Mouse (Mus musculus) heart, postnatal 14 days (tissue): ENCODE results near the gene Atp2c2. TPM values are rescaled to one million over a fixed set of nuclear protein-coding genes. Genes with fewer than 3 reads are reported as not detected.

ENCODE experiments used
- DNase-seq, 2 experiments: peaks; one replicate each; pipeline ENCODE4 v3.0.0; 2021 to 2022
- intact Hi-C: fragments of 180-260 bp; cut with DNase I; formaldehyde crosslinking; loops from one replicate; pipeline ENCODE4 v1.15.1; 2025
- long read RNA-seq, 2 experiments: library from polyadenylated mRNA; stranded (forward); transcript quantifications; one replicate each; pipeline ENCODE4 v2.0.0; 2021
- total RNA-seq, 2 experiments: library from RNA; stranded (reverse); gene quantifications; 2 replicates each; pipeline ENCODE4 v1.2.3; 2021

Gene Atp2c2
- under 1 TPM; 0.17 TPM for total RNA-seq
- long read RNA-seq, experiment 1, result 0 reads
- long read RNA-seq, experiment 2, result 0 reads

DNA sequence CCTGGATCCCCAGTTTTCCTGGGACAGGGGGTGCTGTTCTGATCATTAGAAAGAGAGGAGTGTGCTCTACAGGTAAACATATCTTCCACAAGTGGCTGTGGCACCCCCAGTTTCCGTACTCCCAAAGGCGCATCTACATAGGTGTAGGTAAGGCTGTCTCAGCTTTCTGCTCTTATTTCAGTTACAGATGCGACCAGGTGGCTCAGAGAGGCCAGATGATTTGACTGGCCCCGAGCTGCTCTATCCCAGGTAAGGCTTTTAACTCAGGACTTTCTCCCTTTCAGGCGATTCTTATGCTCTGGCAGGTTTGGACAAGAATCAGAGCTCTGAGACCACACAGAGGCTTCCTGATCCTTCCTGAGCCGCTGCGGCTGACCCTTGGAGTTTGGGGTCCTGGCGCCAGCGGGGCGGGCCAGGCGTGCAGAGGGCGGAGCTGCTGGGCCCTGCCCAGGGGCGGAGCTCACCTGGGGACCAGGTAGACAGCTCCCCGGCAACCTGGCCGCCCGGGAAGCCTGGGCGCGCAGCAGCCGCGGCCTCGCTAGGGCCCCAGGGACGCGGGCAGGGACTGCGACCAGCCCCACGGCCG, at the start of gene Atp2c2:
TSS of gene Atp2c2 (plus strand) at position 461 of the 586 bp plus-strand sequence.
- no peak for DNase-seq
- intact Hi-C loops, result loop anchor here (1.0 to 10.0 kb wide), 4 partner anchors 43 to 225 kb away; no protein-coding TSS in a partner anchor

DNA sequence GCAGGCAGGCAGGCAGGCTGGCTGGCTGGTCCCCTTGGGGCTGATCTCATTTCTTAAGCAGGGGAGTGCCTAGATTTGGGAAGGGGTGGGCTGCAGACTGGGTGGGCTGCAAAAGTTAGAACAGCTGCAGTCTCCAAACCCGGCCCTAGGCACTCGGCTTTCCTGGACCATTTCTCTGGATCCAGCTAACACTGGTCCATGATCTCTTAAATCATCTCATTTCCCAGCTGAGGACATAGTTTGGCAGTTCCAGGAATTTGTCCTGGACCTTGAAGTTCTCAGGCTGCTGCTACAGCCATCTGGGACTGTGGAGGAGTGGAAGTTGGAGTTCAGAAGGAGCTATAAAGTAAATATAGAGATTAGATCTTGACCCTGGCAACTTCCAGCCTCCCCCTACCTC, 48.5 kb upstream of the Atp2c2 start:
- intact Hi-C loops, result no loop called here
- DNase-seq, result peak in 1 of 2 experiments; percentile 32

DNA sequence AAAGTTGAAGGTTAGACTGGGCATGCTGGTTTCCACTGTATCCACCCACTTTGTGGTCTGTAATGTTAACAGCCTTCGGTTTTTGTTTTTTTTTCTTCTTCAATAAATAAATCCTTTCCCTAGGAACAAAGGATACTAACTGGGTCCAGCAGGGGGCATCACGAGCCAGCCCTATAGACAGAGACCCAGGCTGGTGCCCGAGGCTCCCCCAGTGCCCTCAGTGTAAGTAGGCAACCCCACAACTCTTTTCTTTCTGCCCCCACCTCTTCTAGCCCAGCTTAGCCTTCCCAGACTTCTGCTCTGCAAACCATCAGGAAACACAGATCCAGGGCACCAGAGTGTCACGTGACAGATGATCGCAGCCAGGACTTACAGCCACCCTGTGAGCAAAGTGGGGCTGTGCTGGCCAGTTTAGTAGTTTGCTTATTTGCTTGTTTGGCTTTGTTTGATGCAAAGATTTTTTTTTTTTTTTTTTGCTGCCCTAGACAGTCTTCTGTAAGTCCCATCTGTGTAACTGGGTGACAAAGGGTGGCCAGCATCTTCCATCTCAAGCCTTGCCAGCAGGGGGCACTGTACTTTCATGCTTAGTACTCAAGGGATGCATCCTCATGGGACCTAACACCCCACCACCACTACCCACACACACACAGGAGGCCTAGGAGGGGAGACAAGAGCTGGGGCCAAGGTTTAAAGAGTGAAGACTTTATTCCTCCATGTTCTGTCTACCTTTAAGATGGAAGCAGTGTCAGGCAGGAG, 42.9 kb upstream of the Atp2c2 start:
- intact Hi-C loops, result loop anchor here (1.0 kb wide), 1 partner anchor 19 kb away; no protein-coding TSS in a partner anchor
- peak; percentile 51 to 67 for DNase-seq

DNA sequence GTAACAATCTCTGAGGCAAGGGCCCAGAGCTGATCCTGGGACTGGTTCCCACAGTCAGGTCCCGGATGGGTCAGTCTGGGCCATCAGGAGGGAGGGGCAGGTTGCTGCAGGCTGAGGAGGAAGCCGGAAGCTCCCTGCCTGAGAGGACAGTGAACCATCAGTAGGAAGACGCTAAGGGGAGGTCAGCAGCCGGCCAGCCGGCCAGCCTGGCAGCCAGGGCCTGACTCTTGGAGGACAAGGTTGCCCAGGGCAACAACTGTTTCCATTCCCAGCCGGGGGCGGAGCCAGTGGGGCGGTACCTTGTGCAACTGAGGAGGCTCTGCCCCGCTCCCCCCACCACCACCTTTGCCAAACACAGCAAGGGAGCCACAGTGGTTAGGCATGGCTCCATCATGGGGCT, 38.7 kb upstream of the Atp2c2 start:
- peak; percentile 74 to 80 for DNase-seq
- intact Hi-C loops, result no loop called here

DNA sequence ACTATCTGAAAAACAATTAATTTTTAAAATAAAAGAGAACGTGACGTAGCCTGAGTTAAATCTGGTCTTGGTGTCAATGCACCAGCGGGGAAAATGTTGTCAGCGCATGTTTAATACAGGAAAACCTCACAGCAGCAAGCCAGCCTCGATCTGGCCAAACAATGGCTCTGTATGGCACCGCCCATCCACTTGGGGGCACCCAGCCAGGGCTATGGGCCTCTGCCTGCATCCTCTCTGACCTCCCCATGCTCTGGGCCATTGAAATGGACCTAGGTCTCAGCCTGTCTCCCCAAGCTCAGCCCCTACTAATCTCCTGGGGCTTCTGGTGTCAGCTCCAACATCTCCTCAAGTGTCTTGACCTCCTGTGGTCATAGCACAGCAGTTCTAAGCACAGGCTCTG, 37.9 kb upstream of the Atp2c2 start:
- DNase-seq, result peak; percentile 32 to 43
- intact Hi-C loops, result no loop called here

DNA sequence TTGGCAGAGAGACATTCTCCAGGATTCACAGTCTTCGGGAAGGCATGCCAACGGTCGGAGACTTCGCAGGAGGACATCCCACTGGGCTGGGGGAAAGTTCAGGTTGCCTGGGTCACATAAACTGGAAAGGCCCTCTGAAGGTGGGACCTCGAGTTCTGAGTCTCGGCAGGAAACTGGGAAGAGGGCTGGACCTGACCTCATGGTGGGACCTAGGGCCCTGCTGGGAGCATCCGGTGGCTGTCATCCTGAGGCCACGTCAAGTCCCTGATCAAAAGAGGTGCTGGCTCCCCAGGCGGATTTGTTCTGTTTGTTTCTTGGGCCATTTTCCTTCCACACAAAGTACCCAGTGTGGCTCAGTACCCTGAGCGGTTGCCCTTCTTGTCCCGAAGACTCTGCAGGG, 36.4 kb upstream of the Atp2c2 start:
- intact Hi-C loops, result no loop called here
- no peak for DNase-seq

DNA sequence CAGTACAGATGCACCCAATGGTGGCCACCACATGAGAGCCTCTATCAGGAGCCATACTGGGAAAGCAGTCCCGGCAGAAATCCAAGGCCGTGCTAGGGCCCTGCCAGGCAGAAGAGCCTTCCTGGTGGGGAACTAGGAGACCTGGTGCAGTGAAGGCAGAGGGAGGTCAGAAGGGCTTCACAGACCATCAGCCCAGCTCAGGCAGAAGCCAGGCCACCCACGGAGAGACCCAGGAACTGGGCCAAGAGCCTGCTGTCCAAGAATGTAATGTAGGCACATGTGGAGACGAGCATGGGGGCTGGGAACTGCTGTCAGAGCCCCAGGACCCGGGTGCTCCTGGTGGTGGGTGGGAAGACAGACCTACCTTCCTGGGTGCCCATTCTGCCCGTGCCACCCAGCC, 34.5 kb upstream of the Atp2c2 start:
- intact Hi-C loops, result no loop called here

DNA sequence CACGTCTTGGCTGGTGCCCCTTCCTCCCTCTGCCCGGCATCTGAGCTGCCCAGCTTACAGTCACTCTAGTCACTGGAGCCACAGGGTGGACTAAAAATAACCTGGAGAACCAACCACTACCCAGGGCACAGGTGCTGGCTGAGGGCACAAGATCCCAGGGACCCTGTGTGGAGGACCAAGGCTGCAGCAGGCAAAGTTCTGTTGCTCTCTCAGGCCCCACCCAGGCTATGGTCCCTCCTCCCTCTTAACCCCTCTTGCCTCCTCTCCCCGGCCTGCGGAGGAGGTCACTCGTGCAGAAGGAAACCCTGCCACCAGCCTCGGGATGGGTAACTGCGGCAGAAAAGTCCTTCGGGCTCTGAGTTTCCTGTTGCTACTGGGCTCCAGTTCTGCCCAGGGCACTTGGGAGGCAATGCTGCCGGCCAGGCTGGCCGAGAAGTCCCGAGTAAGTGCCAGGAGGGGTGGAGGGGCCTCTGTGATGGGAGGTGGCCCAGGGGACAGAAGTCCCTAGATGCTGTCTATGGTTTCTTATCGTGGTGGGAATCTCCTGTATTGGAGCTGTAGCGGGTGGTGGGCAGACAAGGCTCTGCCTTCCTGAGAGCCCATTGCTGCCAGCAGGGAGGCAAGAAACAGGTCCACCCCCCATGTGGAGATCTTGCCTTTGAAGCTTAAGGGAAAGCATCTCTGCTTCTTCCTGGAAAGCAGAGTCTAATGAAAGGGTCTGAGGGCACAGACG, 33.4 kb upstream of the Atp2c2 start, which contains the start of gene Wfdc1:
TSS of gene Wfdc1 (plus strand) at position 147 of the 733 bp plus-strand sequence.
- peak; percentile 48 to 64 for DNase-seq
- intact Hi-C loops, result no loop called here

More for the DNA sequence above, 34.5 kb upstream of the Atp2c2 start:
- peak; percentile 51 to 73 for DNase-seq

DNA sequence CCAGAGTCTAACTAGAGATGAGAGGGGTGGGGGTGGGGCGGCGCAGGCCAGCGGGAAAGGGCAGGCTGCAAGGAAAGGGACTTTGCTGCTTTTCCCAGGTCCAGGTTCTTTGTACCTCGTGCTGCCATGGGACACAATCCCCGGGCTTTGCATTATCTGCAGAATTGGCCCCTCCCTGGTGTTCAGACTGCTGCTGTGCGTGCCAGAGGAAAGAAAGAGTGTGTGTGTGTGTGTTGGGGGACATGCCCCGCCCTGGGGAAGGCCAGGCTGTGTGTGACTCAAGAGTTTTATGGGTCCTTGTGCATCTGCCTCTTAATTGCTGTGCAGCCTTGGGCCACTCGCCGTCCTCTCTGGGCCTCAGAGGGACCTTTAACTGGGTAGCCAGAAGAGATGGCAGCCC, 31.4 kb upstream of the Atp2c2 start:
- no peak for DNase-seq
- intact Hi-C loops, result no loop called here

DNA sequence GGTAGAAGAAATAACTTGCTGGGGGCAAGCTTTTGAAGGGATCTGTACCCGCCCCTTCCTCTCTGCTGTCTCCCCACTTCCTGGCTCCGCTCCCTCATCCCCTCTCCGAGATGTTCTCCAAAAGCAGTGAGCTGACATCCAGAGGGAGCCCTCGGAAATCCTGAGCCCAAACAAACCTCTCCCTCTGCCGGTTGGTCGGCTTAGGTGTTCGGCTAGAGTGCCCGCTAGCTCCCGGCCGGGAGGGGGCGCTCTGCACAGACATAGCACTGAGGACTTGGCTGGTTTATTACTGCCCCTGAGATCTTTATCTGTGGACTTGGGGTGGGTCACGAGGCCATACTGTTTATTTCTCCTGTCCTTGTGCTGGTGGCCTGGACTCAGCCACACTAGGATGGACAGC, 30.5 kb upstream of the Atp2c2 start:
- intact Hi-C loops, result no loop called here
- DNase-seq, result peak in 1 of 2 experiments; percentile 50

DNA sequence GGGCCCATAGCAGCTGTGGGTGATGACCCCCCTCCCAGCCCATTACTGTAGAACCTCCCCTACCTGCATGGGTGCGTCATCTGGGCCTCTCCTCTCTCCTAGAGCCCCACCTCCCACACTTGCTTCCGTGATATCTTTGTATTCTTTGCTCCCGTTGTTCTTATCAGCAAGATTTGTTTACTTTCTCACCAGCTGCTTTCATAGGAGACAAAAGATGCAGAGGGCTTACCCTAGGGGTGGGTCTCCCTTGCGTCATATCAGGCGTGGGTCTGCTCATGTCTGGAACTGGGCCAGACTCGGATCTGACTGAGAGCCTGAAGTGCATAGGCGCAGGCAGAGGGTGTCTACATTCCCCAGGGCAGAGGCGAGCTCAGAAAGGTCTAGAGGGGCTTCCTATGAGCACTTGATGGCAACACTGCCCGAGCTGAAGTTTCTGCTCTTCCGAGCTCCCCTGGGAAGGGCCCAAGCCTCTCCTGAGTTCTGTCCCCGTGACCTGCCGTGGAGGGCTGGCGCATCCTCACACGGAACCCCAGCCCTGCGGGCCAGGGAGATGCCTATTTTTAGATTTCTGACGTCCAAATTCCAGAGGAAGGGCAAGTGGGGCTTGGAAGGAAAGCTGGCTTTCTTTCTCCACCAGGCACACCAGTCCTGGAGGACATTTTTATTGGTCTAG, 29.3 kb upstream of the Atp2c2 start:
- intact Hi-C loops, result loop anchor here (10.0 kb wide), 1 partner anchor 256 kb away; no protein-coding TSS in a partner anchor
- peak; percentile 62 to 68 for DNase-seq

DNA sequence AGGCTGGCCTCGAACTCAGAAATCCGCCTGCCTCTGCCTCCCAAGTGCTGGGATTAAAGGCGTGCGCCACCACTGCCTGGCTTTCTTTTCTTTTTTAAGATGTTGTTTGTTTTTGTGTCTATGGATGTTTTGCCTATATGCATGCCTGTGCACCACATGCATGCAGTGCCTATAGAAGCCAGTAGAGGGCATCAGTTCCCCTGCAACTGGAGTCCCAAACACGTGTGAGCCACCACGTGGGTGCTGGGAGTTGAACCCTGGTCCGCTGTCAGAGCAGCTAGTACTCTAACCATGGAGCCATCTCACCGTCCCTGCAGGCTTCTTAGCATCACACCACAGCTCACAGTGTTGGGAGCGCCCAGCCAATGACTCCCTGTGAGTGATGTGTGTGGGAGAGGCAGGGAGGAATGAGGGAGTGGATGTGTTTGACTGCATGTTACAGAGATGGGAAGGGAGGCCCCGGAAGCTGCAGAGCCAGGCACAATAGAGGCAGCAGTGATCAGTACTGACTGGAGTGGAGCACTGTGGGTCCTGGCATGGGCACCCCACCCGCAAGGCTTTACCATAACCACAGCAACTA, 25.7 kb upstream of the Atp2c2 start:
- no peak for DNase-seq
- intact Hi-C loops, result loop anchor here (10.0 kb wide), 1 partner anchor 259 kb away; no protein-coding TSS in a partner anchor

DNA sequence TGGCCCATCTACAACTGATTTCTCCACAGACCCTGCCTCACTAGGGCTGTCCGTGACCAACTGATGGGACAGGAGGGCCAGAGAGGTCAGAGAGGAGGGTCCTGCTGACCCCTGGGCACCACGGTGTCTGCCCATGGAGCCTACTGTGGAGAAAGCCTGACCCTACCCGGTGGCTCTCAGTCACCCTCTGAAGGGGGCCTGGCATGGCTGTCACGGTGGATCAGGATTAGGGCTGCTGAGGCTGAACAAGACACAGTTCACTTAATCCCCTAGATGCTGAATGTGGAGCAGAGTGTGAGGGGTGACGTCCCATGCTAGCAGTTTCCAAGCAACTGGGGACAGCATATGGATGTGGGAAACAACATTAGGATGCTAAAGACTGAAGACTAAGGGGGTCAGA, 24.4 kb upstream of the Atp2c2 start:
- intact Hi-C loops, result loop anchor here (5.0 to 10.0 kb wide), 3 partner anchors 73 to 261 kb away; no protein-coding TSS in a partner anchor

DNA sequence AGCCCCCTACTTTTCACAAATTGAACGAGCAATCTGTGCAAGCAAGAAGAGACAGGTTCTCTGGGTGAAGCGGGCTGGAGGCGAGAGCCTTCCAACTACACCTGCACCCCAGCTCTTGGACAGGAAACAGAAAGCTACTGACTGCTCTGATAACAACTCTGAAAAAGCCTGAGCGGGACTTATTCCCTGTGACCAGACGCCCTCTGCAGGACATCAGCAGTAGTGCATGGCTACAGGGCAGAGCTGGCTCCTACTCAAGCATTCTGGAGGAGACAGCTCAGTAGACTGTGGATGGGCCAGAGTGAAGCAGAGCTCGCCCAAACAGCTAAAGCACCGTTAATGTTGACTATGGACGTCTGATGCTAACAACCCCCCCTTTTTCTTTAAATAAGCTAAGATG, 23.4 kb upstream of the Atp2c2 start:
- intact Hi-C loops, result loop anchor here (1.0 to 10.0 kb wide), 4 partner anchors 20 to 262 kb away; no protein-coding TSS in a partner anchor
- peak; percentile 90 to 95 for DNase-seq

More for the DNA sequence above, 24.4 kb upstream of the Atp2c2 start:
- no peak for DNase-seq

DNA sequence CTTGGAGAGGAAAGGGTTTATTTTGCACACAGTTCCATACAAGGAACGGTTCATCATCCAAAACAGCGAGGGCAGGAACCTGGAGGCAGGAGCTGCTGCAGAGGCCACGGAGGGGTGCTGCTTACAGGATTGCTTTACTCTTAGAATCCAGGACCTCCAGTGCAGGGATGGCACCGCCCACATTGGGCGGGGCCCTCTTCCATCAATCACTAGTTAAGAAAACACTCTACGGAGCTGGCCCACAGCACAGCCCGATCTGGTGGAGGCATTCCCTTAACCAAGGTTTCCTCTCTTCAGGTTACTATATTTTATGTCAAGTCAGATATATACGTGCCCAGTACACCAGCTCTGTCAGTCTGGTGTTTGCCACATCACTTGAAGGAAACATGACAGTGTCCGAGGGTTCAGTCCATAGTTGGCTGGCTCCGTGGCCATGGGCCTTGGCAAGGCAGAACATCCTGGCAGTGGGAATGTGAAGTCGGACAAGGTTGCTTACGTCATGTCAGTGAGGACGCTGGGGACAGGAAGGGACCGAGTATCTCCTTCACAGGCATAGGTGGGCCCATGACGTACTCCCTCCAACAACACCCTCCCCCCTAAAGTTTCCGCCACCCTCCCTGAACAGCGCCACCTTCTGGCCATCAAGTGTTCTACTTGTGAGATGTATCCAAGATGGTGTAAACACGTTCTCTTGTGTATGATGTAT, 21.5 kb upstream of the Atp2c2 start:
- intact Hi-C loops, result loop anchor here (5.0 to 10.0 kb wide), 3 partner anchors 76 to 263 kb away; no protein-coding TSS in a partner anchor
- DNase-seq, result peak; percentile 33 to 44

DNA sequence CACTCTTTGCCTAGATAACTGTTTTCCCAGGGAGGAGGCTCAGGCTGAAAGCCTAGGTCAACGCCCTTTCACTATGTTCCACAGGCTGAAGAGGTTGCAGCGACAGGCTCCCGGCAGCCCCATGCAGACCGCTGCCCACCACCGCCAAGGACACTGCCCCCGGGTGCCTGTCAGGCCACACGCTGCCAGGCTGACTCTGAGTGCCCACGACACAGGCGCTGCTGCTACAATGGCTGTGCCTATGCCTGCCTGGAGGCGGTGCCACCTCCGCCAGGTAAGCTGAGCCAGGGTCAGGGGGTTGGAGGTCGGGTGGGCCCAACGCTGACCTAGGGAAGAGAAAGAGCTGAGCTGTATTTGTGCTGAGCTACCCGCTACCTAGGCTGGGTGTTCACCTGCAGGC, 20.6 kb upstream of the Atp2c2 start:
- intact Hi-C loops, result loop anchor here (5.0 to 10.0 kb wide), 3 partner anchors 77 to 264 kb away; no protein-coding TSS in a partner anchor

DNA sequence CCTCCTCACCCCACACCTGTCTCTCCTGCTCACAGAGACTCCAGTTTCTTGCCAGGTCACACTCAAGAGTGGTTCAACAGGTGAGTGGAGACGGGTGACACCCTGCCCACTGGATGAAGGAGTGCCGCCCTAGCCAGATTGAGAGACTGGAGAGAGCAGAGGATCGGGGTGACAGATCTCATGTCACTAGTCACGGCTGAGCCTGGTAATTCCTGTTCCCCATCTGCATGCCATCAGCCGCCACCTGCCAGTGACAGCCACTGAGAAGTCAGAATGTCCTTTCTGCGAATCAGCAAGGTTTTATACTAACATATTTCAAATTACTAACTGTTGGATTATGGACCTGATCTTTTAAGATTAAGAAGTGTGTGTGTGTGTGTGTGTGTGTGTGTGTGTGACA, 9.2 kb upstream of the Atp2c2 start:
- no peak for DNase-seq
- intact Hi-C loops, result loop anchor here (10.0 kb wide), 1 partner anchor 234 kb away; no protein-coding TSS in a partner anchor

More for the DNA sequence above, 20.6 kb upstream of the Atp2c2 start:
- no peak for DNase-seq

DNA sequence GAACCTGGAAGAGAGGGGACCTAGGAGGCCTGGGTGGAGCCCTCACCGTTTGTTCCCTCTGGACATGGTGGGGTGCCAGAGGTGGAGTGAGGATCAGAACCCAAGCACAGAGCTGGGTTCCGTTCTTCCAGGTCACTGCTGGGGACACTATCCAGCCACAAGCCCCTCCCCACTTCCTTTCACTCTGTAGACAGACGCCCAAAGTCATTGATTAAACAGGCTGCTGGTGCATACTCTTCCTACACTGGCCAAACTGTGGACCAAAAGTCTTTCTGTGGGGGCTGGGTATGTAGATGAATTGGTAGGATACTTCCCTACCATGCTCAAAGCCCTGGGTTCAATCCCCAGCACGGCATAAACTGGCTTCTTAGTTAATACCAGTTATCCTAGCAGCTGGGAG, 7.8 kb upstream of the Atp2c2 start:
- intact Hi-C loops, result loop anchor here (10.0 kb wide), 1 partner anchor 233 kb away; no protein-coding TSS in a partner anchor

DNA sequence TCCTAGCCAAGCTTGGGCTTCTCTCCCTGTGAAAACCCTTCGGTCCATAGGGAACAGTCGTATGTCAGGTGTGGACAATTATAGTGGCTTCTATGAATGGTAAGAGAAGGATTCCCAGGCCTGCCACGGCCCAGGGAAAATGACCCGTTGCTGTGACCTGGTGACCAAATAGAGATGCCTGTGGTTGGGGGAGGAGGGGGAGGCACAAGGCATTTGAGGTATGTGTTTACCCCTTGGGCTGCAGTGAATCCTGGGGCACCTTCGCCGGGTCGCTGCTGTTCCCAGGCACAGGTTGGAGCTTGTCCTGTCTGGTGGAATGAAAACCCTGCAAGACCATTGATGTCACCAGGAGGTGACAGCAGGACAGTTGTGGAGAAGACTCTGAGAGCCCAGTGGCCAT, 5.1 kb upstream of the Atp2c2 start:
- DNase-seq, result no peak
- intact Hi-C loops, result loop anchor here (5.0 to 10.0 kb wide), 2 partner anchors 163 to 230 kb away; no protein-coding TSS in a partner anchor

More for the DNA sequence above, 7.8 kb upstream of the Atp2c2 start:
- no peak for DNase-seq
